Mouse (Mus musculus) CD4-positive helper T cell, adult 2 months (primary cell): Measurements from ENCODE around the gene Psmd12.
A peak's percentile ranks its signal among the peaks of the same experiment; 100 is the strongest.

Source experiments
- DNase-seq: peaks from one replicate; pipeline ENCODE4 v3.0.0-alpha.2; 2012; ENCODE audit warnings: low read depth, missing footprints, low spot score

The Psmd12 gene

GRCm38 (mm10) chr11:107479053-107479861 is at the start of gene Psmd12:
Gene Psmd12 (plus strand): TSS chr11:107479484.
- DNase-seq = peak; percentile 95

- no peak for DNase-seq
Observed at GRCm38 (mm10) chr11:107431197-107431965, 47.9 kb upstream of the Psmd12 start.

- no peak for DNase-seq
Observed at GRCm38 (mm10) chr11:107435776-107436449, 43.4 kb upstream of the Psmd12 start.

GRCm38 (mm10) chr11:107437723-107438122 is 41.6 kb upstream of the Psmd12 start:
- no peak for DNase-seq

- DNase-seq = no peak
Observed at GRCm38 (mm10) chr11:107438140-107438539, 41.1 kb upstream of the Psmd12 start.

GRCm38 (mm10) chr11:107441050-107441449 is 38.2 kb upstream of the Psmd12 start:
- no peak for DNase-seq

GRCm38 (mm10) chr11:107443121-107444095 is 35.9 kb upstream of the Psmd12 start:
- DNase-seq = peak; percentile 91

GRCm38 (mm10) chr11:107445683-107446082 is 33.6 kb upstream of the Psmd12 start:
- DNase-seq = no peak

- no peak for DNase-seq
Observed at GRCm38 (mm10) chr11:107446650-107447049, 32.6 kb upstream of the Psmd12 start.

- peak; percentile 73 for DNase-seq
Observed at GRCm38 (mm10) chr11:107447349-107447748, 31.9 kb upstream of the Psmd12 start.

- peak; percentile 54 for DNase-seq
Observed at GRCm38 (mm10) chr11:107447915-107448314, 31.4 kb upstream of the Psmd12 start.

GRCm38 (mm10) chr11:107449169-107449910 is 29.9 kb upstream of the Psmd12 start:
- DNase-seq = peak; percentile 59

- DNase-seq = no peak
Observed at GRCm38 (mm10) chr11:107450097-107450496, 29.2 kb upstream of the Psmd12 start.

- DNase-seq = peak; percentile 87
Observed at GRCm38 (mm10) chr11:107451106-107451505, 28.2 kb upstream of the Psmd12 start.

- peak; percentile 85 for DNase-seq
Observed at GRCm38 (mm10) chr11:107452053-107452452, 27.2 kb upstream of the Psmd12 start.

GRCm38 (mm10) chr11:107454546-107455462 is 24.5 kb upstream of the Psmd12 start:
- DNase-seq = peak; percentile 59

- no peak for DNase-seq
Observed at GRCm38 (mm10) chr11:107457282-107457681, 22.0 kb upstream of the Psmd12 start.

- DNase-seq = peak; percentile 74
Observed at GRCm38 (mm10) chr11:107458286-107458685, 21.0 kb upstream of the Psmd12 start.

GRCm38 (mm10) chr11:107458986-107459385 is 20.3 kb upstream of the Psmd12 start:
- peak; percentile 71 for DNase-seq
